Mouse (Mus musculus) left cerebral cortex, adult 2 months (tissue): ENCODE measurements around the gene Pex5. TPM values are rescaled to one million over a fixed set of nuclear protein-coding genes. Genes with fewer than 3 reads are reported as not detected.
"Not testable (repeated sequence)": the region's sequence is repeated elsewhere in the genome, so short reads cannot be mapped to it uniquely, and the experiment has no call there.

Source experiments
- DNase-seq, 2 experiments: peaks; one replicate each; pipeline ENCODE4 v3.0.0; 2021 to 2022; ENCODE audit warnings: low spot score in 2 of 2, mixed read lengths in 1 of 2; ENCODE audit errors: extremely low spot score in 1 of 2
- H3K27ac ChIP-seq: fragments of 200-600 bp; 2 replicates; pipeline ENCODE4 v1.8.1; 2022
- H3K4me3 ChIP-seq: fragments of 200-600 bp; 2 replicates; pipeline ENCODE4 v1.8.1; 2022
- CTCF ChIP-seq: fragments of 200-600 bp; IDR thresholded peaks from 2 replicates; pipeline ENCODE4 v1.8.1; 2022; ENCODE audit warnings: antibody characterized with exemption, mild to moderate bottlenecking, moderate library complexity
- intact Hi-C: fragments of 180-260 bp; cut with DNase I; formaldehyde crosslinking; loops from one replicate; pipeline ENCODE4 v1.15.1; 2025
- total RNA-seq, 2 experiments: library from RNA; stranded (reverse); gene quantifications; 2 replicates each; pipeline ENCODE4 v1.2.3; 2021

Pex5 gene
- total RNA-seq, 2 experiments from 2014 or later: 65.7 to 65.9 TPM

DNA sequence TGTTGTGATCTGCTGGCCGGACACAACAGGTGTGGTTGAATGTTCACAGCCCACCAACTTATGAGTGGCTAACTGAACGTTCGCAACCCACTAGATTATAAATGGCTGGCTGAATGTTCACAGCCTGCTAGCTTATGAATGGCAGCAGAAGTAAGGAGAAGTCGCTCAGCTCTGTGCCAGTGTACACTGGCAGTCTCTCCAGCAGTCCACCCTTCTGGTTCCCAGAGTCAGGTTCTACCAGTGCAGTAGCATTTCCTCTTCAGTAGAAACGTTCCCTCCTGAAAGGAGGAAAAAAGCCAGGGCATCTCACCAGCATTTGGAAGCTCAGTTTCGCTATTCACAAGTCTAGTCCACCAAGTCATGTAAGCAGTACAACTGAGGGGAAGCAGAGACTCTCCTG is 10.7 kb upstream of the Pex5 start:
- no peak overlapping the region for H3K4me3 ChIP-seq
- DNase-seq: no peak
- no peak overlapping the region for H3K27ac ChIP-seq
- intact Hi-C loops: no loop called here
- no peak for TF ChIP-seq CTCF

DNA sequence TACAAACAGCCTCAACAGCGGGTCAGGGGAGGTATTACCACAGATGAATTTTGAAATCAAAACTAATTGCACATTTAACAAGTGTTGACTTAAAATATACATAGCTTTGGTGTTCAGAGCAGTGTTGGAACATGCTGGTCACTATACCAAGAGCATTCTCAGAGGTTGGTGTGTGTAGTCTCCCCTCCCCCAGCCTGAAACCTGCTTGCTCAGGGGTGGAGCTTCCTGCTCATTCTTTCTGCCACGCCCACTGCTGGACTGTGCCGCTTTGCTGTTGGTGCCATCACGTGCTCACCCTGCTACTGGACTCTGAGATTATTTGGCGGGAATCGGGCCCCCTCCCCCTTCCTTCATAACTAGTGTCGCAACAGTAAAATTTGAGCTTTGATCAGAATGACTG is 10.2 kb upstream of the Pex5 start:
- H3K27ac ChIP-seq, H3K4me3 ChIP-seq, intact Hi-C loops, DNase-seq: not testable (repeated sequence)

DNA sequence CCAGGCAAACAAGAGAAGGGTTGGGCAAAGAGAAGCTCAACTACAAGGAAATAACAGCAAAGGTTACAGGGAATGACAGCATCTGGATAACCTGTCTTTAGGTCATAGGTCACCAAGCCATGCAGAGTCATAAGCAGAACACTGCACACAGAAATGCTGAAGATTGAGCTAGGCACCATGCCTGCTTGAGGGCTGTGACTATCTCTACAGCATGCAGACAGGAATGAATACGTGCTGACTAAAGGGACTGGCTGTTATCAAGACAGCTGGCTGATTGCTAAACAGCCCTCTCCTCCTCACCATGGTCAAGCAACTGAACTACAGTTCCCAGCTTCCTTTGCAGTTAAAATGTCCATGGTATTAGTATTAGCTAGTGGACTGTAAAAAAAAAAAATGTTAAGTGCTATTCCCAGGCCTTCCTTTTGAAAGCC is 9.2 kb upstream of the Pex5 start:
- H3K4me3 ChIP-seq: no peak overlapping the region
- intact Hi-C loops: no loop called here
- H3K27ac ChIP-seq: no peak overlapping the region
- no peak for TF ChIP-seq CTCF
- DNase-seq: no peak

DNA sequence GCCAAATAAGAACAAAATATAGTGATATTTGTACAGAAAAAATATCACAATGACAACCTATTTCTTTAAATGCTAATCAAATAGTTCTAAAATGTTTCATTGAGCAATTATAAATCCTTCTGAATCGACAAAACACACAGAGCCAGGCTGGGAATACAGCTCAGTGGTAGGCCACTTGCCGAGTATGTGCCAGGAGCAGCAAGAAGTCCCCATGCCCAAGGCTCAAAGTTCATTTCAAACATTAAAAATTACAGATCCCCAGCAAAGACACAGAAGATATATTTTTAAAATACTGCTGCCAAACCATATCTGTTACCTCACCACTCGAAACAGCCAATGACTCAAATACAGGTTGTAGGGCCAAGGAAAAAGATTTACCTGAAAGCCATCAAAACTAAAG is 3.8 kb upstream of the Pex5 start:
- no peak overlapping the region for H3K4me3 ChIP-seq
- no peak for DNase-seq
- H3K27ac ChIP-seq: no peak overlapping the region
- TF ChIP-seq CTCF: no peak
- intact Hi-C loops: no loop called here

DNA sequence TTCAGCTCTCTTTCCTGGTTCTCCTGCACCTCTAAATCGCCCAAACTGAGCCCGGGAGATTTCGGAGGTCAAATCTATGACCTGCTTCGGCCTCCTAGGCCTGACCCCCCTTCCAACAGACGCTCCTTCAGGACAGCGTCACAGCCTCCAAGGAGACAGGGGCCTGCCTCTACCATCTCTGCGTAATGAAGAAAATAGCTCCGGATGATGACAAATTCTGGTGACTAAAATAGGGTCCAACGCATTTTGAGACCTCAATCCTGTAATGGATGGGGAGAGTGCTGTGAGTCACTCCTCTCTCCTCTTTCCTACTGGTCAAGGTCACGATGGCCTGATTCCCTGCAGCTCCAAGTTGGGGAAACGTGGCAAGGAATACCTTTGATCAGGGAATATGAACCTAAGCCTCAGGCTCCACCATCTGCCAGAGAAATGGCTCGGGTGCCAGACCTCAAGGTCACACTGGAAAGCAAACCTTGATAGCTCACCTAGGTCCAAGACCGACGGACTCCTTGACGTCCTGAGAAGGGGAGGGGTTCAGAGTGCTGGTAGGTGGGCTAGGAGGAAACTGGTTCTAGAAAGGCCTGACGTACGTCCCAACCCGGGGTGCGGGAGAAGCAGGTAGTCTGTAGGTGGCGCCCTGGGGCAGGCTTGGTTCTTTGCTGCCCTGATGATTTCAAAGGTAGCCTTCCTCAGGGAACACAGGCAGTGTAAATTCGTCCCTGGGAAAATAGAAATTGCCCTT is 651 bp upstream of the Pex5 start:
- peak overlapping the region; percentile 82 for H3K4me3 ChIP-seq
- peak overlapping the region; percentile 94 for H3K27ac ChIP-seq
- DNase-seq: peak; percentile 87 to 88
- intact Hi-C loops: loop anchor here (2.0 kb wide), 1 partner anchor 49 kb away; the partner anchor contains the start of gene Clstn3
- TF ChIP-seq CTCF: peak; percentile 83

DNA sequence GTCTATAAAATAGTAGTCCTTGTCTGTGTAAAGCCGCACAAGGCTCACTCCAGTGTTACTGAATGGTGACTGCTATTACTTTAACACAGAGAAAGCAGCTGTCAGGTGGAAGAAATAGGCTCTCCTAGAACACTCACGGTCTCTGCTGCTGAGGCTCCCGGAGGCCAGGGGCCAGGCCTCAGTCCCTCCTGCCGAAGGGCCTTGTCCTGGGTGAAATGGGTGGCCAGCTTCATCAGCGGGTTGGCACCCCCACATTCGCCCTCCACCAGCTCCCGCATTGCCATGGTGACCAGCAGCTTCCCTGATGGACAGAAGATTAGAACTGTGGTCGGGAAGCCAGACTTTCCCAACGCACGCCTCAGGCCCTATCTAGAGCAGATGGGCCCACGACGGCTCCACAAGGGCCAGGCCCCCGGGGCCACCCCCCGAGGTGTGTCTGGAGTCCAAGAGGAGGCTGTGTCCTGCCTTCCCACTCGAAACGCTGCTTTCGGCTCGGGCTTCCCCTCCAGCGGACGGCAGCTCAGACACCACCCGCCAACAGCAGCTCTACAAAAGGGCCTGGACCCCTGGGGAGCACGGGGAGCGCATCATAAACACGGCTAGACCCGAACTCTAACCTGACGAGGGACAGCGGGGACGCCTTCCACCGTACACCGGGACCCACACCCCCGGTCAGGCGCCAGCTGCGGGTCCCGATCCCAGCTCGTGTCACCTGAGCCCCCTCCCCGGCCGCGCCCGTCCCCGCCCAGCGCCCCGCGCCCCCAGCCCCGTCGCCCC is 529 bp downstream of the Pex5 start:
- DNase-seq: peak in 1 of 2 experiments; percentile 45
- peak overlapping the region; percentile 82 for H3K4me3 ChIP-seq
- intact Hi-C loops: loop anchor here (2.0 kb wide), 1 partner anchor 50 kb away; the partner anchor contains the start of gene Clstn3
- H3K27ac ChIP-seq: peak overlapping the region; percentile 94
- TF ChIP-seq CTCF: no peak

DNA sequence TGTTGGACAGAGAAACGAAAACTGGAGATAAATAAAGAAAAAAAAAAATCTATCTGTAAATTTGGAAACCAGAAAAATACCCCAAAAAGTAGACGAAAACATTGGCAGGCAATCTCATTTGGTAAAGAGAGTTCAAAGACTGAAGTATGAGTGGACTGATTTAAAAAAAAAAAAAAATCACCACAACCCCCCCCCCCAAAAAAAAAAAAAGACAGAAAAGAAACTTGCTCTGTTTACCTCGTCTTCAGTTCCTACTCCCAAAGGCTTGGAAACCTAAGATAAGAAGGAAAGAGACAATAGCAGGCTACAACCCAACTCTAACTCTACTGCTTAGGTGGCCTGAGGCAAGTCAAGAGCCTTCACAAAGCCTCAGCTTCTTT is 1.1 kb downstream of the Pex5 start:
- intact Hi-C loops: loop anchor here (2.0 kb wide), 1 partner anchor 51 kb away; the partner anchor contains the start of gene Clstn3
- no peak for DNase-seq
- peak overlapping the region; percentile 94; the same call in 1 of the 2 replicates for H3K27ac ChIP-seq
- H3K4me3 ChIP-seq: peak overlapping the region; percentile 82
- TF ChIP-seq CTCF: no peak

DNA sequence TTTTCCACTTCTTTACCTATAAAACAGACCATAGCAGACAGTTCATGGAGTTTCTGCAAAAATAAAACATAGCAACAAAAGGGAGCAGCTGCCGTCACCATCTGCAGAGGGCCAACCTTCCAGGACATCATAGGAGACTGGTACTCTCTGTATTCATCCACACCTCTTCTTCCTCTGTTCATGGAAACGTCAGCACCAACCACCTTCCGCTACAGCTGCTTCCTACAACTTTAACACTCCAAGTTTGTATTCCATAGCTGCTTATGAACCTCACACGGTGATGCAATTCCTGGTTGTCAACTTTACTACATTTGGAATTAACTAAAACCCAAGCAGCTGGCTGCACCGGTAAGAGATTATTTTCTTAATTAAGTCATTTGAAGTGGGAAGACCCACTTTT is 6.5 kb downstream of the Pex5 start:
- intact Hi-C loops: loop anchor here (10.0 kb wide), 1 partner anchor 1524 kb away; no protein-coding TSS in a partner anchor
- TF ChIP-seq CTCF: no peak
- no peak overlapping the region for H3K4me3 ChIP-seq
- H3K27ac ChIP-seq: no peak overlapping the region
- no peak for DNase-seq

DNA sequence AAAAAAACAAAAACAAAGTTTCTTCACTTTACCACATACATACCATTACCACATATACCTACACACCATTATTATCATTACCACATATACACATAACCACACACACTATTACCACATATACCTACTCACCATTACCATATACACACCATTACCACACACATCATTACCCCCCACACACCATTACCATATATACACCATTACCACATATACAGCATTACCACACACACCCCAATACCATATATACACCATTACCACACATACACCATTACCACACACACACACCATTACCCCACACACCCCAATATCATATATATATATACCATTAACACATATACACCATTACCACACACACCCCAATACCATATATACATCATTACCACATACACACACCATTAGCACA is 7.7 kb downstream of the Pex5 start:
- TF ChIP-seq CTCF: no peak
- intact Hi-C loops: loop anchor here (10.0 kb wide), 1 partner anchor 1522 kb away; no protein-coding TSS in a partner anchor
- no peak for DNase-seq
- H3K4me3 ChIP-seq: no peak overlapping the region
- H3K27ac ChIP-seq: no peak overlapping the region

DNA sequence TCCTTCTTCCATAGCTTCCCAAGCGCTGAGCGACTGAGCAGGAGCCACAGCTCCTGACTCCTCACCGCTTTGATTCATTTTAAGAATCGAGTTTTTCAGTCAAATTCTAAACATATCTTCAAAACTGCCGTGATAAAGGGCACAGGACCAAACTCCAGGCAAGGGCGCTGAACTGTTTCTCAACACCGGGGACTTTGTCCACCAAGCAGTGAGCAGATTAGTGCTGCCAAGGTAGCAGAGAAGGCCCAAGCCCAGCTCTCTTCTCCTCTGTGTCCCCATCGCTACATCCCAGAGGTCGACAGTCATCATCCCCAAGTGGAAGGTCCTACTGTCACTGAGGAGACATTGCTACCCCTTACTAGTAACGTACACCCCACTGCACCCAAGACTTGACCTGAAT is 8.5 kb downstream of the Pex5 start:
- no peak overlapping the region for H3K27ac ChIP-seq
- H3K4me3 ChIP-seq: no peak overlapping the region
- TF ChIP-seq CTCF: no peak
- no peak for DNase-seq
- intact Hi-C loops: loop anchor here (10.0 kb wide), 1 partner anchor 1522 kb away; no protein-coding TSS in a partner anchor

DNA sequence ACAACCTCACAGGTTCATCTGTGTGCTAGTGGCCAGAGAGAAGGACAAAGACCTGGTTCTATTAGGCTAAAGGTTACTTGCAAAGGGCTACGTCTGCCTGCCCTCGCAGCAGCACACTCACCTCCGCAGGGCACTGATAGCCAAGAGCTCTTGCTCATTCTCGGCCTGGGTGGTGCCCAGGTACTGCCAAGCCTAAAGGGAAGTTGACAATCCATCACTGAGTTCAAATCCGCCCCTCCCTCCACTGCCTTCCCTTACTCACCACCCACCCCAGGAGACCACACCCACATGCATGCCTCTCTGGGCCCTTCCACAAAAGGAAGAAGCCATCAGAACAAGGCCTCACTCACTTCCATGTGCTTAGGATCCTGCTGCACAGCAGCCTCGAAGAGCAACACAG is 15.1 kb downstream of the Pex5 start:
- Histone ChIP-seq H3K27ac (no peak overlapping the region), H3K4me3 (no peak overlapping the region)
- intact Hi-C loops: loop anchor here (10.0 kb wide), 1 partner anchor 1515 kb away; no protein-coding TSS in a partner anchor
- DNase-seq: no peak
- no peak for TF ChIP-seq CTCF

DNA sequence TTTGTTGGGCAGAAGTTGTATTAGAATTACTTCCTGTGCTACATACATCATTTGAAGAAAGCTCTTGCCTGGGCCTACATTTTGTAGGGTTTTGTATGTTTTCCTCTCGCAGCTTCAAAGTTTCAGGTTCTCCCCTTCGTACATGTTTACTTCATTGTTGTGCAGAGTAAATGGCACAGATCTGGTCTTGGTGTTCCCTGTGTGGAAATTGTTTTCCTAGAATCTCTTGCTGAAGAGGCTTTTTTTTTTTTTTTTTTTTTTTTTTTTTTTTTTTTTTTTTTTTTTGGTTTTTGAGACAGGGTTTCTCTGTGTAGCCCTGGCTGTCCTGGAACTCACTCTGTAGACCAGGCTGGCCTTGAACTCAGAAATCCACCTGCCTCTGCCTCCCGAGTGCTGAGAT is 19.9 kb downstream of the Pex5 start:
- H3K27ac ChIP-seq, intact Hi-C loops, DNase-seq, H3K4me3 ChIP-seq: not testable (repeated sequence)
